Mouse (Mus musculus) brain, embryonic 14.5 days (tissue): Measurements from ENCODE around the gene Tmf1. TPM values are rescaled to one million over a fixed set of nuclear protein-coding genes. Genes with fewer than 3 reads are reported as not detected.

Experiments
- DNase-seq: peaks from one replicate; pipeline ENCODE4 v3.0.0-alpha.2; 2011; ENCODE audit warnings: low read depth
- CTCF ChIP-seq: fragments of 200-500 bp; IDR thresholded peaks from 2 replicates; pipeline ENCODE4 v1.5.1; 2012; ENCODE audit warnings: inconsistent platforms, mild to moderate bottlenecking, moderate library complexity, borderline replicate concordance; ENCODE audit not compliant: insufficient read depth, insufficient read length; ENCODE audit errors: extremely low read depth
- POLR2A ChIP-seq: fragments of 200-500 bp; IDR thresholded peaks from 2 replicates; pipeline ENCODE4 v1.6.1; 2012; ENCODE audit warnings: mild to moderate bottlenecking, inconsistent platforms, borderline replicate concordance; ENCODE audit not compliant: poor library complexity, insufficient read depth, insufficient read length, severe bottlenecking; ENCODE audit errors: extremely low read depth
- polyA plus RNA-seq: library from polyadenylated mRNA; depleted of rRNA; stranded (reverse); fragments of >200 nt; gene quantifications from 2 replicates; pipeline ENCODE4 v1.2.3, GENCODE M21; 2012; rRNA removed

Tmf1 gene
- polyA plus RNA-seq, 1 experiment = 8.4 TPM

GRCm38 (mm10) chr6:97131808-97132207 lies 47.1 kb downstream of the Tmf1 start:
- no peak for DNase-seq
- TF ChIP-seq CTCF (no peak), POLR2A (no peak)

DNA sequence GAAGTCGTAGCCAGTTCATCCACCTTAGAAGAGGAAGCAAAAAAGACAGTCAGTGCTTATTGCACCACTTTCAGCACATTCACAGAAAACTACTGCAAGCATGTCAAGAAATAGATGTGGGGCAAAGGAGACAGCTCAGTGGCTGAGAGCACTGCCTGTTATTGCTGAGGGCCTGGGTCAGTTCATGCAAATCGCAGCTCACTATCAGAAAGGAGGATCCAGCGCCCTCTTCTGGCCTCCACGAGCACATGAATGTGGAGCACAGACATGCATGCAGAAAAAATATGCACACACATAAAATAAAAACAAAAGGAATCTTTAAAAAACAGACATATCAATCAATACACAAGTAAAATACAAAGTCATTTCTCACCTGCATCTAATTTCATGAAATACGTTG lies 47.9 kb downstream of the Tmf1 start:
- no peak for DNase-seq
- TF ChIP-seq POLR2A (no peak), CTCF (peak; percentile 28; the same call in 1 of the 2 replicates)

GRCm38 (mm10) chr6:97124336-97125010 lies 54.4 kb downstream of the Tmf1 start:
- peak; percentile 64 for DNase-seq
- no peak for TF ChIP-seq CTCF
- TF ChIP-seq POLR2A = no peak

DNA sequence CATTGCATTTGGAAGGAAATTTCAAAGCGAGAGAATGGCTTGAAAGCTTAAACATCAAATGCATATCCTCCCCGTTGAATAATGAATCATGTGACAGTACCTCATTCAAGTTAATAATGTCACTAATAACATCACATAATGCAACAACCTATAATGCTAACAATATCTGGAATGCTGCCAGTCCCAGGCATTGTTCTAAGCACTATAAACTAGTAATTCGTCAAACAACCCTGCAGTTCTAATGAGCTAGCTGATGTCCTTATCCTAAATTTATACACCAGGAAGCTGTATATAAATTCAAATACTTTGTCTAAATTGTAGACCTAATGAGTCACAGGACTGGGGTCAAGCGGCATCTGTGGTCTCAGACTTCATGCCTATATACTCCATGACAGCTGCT lies 58.0 kb downstream of the Tmf1 start:
- no peak for DNase-seq
- TF ChIP-seq CTCF (no peak), POLR2A (no peak)

GRCm38 (mm10) chr6:97118327-97118726 lies 60.6 kb downstream of the Tmf1 start:
- peak; percentile 52 for DNase-seq
- TF ChIP-seq POLR2A (no peak), CTCF (no peak)

DNA sequence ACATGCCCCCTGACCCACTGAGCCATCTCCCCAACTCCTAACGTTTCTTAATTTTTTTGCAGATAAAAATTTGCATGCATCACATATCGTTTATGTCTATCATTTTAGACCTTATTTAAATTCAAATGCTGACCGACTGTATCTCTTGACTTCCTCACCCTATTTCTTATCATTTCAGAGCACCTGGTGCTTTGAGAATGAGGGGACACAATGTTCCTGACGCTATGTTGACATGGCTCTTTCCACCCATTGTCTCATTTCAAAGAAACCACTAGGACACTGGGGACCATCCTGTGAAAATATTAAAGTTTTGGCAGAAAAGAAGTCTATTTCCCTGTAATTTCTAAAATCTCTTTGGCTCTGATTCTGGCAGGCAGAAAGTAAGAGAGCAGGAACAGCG lies 62.0 kb downstream of the Tmf1 start:
- DNase-seq = no peak
- no peak for TF ChIP-seq CTCF

DNA sequence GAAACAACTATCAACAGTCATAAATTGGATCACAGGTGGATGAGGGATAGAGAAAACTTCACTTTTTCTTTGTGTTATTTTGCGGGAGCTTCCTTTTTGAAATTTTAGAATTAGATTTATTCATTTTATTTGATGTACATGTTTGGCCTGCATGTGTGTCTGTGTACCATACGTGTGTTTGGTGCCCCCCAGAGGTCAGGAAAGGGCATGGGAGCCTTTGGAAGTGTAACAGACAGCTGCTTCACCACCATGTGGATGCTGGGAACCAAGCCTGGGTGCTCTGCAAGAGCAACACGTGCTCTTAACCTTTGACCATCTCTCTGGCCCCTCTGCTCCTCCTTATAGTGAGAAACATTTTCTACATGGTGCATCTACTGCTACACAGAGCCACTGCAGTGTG lies 64.1 kb downstream of the Tmf1 start:
- TF ChIP-seq POLR2A = no peak
- peak; percentile 19; the same call in 1 of the 2 replicates for TF ChIP-seq CTCF

GRCm38 (mm10) chr6:97112177-97112576 lies 66.7 kb downstream of the Tmf1 start:
- TF ChIP-seq POLR2A = no peak
- TF ChIP-seq CTCF = no peak
- DNase-seq = peak; percentile 85

More for the DNA sequence above, 64.1 kb downstream of the Tmf1 start:
- no peak for DNase-seq

DNA sequence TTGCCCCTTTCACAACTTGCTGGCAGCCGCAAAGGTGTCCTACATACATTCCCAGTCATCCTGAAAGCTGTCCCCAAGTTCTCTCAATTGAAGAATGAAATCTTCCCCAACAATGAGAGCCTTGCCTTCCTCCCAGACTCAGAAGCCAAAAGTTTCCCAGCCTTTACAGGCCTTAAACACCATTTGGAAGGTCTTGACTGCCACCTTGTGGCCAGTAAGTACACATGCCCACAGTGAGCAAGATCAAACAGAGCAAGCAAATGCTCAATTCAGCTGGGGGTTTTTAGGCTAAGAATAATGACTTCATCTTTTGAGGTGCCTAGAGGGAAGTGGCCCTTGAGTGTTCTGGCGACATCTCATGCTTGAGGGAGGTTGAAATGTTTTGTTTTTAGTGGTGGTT lies 72.1 kb downstream of the Tmf1 start:
- peak; percentile 92 for DNase-seq
- peak; percentile 86; the same call in 1 of the 2 replicates for TF ChIP-seq CTCF
- TF ChIP-seq POLR2A = no peak

- peak; percentile 10; the same call in 1 of the 2 replicates for TF ChIP-seq CTCF
- no peak for TF ChIP-seq POLR2A
- DNase-seq = no peak
These were observed 72.8 kb downstream of the Tmf1 start for GRCm38 (mm10) chr6:97106106-97106505.

DNA sequence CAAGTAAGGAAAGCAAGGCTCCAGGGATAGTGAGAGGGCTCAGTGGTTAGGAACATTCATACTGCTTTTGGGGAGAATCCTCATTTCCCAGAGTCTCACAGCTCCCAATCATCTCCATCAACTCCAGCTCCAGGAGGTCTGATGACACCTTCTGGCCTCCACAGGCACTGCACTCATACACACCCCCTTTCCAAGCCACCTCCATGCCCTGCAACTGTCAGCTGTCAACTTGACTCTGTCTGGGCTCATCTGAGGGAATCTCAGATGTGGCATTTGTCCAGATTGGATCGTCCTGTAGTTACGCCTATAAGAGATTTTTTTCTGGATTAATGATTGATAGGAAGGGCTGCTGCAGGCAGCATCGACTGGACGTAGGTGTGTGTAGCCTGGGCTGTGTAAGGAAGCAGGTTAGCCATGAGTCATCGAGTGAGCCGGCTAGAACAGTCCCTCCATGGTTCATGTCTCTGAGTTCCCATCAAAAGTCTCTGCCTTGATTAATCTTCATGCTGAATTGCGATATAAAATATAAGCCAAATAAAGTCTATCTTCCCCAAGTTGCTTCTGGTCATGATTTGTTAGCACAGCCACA lies 74.6 kb downstream of the Tmf1 start:
- TF ChIP-seq POLR2A (no peak), CTCF (peak; percentile 60)
- DNase-seq = peak; percentile 20

Other genes with a start within 250 kb of the Tmf1 start
- 1.4 and 2.3 TPM in 2 replicates for gene Fam19a4, start 118.7 kb downstream of the Tmf1 start, polyA plus RNA-seq
- 12.6 and 15.8 TPM in 2 replicates for gene Eogt, start 29.9 kb downstream of the Tmf1 start, polyA plus RNA-seq
- 71.3 and 84.4 TPM in 2 replicates for gene Uba3, start 26.5 kb upstream of the Tmf1 start, polyA plus RNA-seq
- gene Arl6ip5, start 31.6 kb upstream of the Tmf1 start, polyA plus RNA-seq = 111 and 125 TPM in 2 replicates
- gene Lmod3, start 73.6 kb upstream of the Tmf1 start, polyA plus RNA-seq = 0.05 and 0.09 TPM in 2 replicates